Mouse (Mus musculus) testis, adult 2 months (tissue): Measurements from ENCODE around the gene Hist4h4.

Experiments used
- CTCF ChIP-seq: fragments of 200-500 bp; IDR thresholded peaks from 2 replicates; pipeline ENCODE4 v1.5.1; 2012; ENCODE audit warnings: low read depth, mild to moderate bottlenecking, inconsistent platforms, low read length, moderate library complexity; ENCODE audit not compliant: control insufficient read depth, insufficient read depth, insufficient replicate concordance
- POLR2A ChIP-seq: fragments of 200-500 bp; IDR thresholded peaks from 2 replicates; pipeline ENCODE4 v1.6.1; 2012; ENCODE audit warnings: low read depth, mild to moderate bottlenecking, inconsistent platforms, low read length, moderate library complexity; ENCODE audit not compliant: control insufficient read depth

- no peak for TF ChIP-seq CTCF
- no peak for TF ChIP-seq POLR2A
Observed at GRCm38 (mm10) chr6:136821086-136821485, 16.9 kb upstream of the Hist4h4 start.
